Mouse (Mus musculus): ENCODE results near the gene H60b.
A peak's percentile ranks its signal among the peaks of the same experiment; 100 is the strongest.
"Not testable (repeated sequence)": the region's sequence is repeated elsewhere in the genome, so short reads cannot be mapped to it uniquely, and the experiment has no call there.

Gene H60b

GRCm38 (mm10) chr10:22274445-22275057 lies 116.2 kb downstream of the H60b start:
- DNase-seq (ENCODE audit: low spot score) = no peak

GRCm38 (mm10) chr10:22278468-22278867 lies 120.1 kb downstream of the H60b start:
- DNase-seq (ENCODE audit: low spot score) = not testable (repeated sequence)

- no peak for DNase-seq (ENCODE audit: low spot score)
These were observed 124.4 kb downstream of the H60b start for GRCm38 (mm10) chr10:22282816-22283215.

- no peak for DNase-seq (ENCODE audit: low spot score)
These were observed 137.3 kb downstream of the H60b start for GRCm38 (mm10) chr10:22295676-22296075.

- DNase-seq (ENCODE audit: low spot score) = no peak
These were observed 138.8 kb downstream of the H60b start for GRCm38 (mm10) chr10:22297033-22297762.

- DNase-seq (ENCODE audit: low spot score) = peak; percentile 49
These were observed 139.5 kb downstream of the H60b start for GRCm38 (mm10) chr10:22297766-22298461.

GRCm38 (mm10) chr10:22299324-22299723 lies 140.9 kb downstream of the H60b start:
- peak; percentile 79 for DNase-seq (ENCODE audit: low spot score)

GRCm38 (mm10) chr10:22301641-22302040 lies 143.3 kb downstream of the H60b start:
- peak; percentile 56 for DNase-seq (ENCODE audit: low spot score)

- DNase-seq (ENCODE audit: low spot score) = peak; percentile 59
These were observed 144.1 kb downstream of the H60b start for GRCm38 (mm10) chr10:22302344-22303057.

GRCm38 (mm10) chr10:22303736-22304135 lies 145.3 kb downstream of the H60b start:
- no peak for DNase-seq (ENCODE audit: low spot score)

GRCm38 (mm10) chr10:22305801-22306200 lies 147.4 kb downstream of the H60b start:
- no peak for DNase-seq (ENCODE audit: low spot score)

GRCm38 (mm10) chr10:22306452-22306851 lies 148.1 kb downstream of the H60b start:
- DNase-seq (ENCODE audit: low spot score) = peak; percentile 80

GRCm38 (mm10) chr10:22308221-22308620 lies 149.8 kb downstream of the H60b start:
- no peak for DNase-seq (ENCODE audit: low spot score)

GRCm38 (mm10) chr10:22322858-22323257 lies 164.5 kb downstream of the H60b start:
- DNase-seq (ENCODE audit: low spot score) = no peak
